Mouse (Mus musculus) ES-E14 (cell line): ENCODE results near the gene Ostn. TPM values are rescaled to one million over a fixed set of nuclear protein-coding genes. Genes with fewer than 3 reads are reported as not detected.

Experiments used
- DNase-seq: peaks from one replicate; pipeline ENCODE4 v3.0.0-alpha.2; 2013; ENCODE audit warnings: low read depth, low spot score
- H3K27ac ChIP-seq: 2 replicates; pipeline ENCODE4 v1.5.1; 2012; ENCODE audit warnings: low read depth, mild to moderate bottlenecking, low read length, moderate library complexity, mixed read lengths; ENCODE audit not compliant: poor library complexity, insufficient read depth, severe bottlenecking
- H3K36me3 ChIP-seq: 2 replicates; pipeline ENCODE4 v1.6.1; 2012; ENCODE audit warnings: mild to moderate bottlenecking, low read length, moderate library complexity, mixed read lengths; ENCODE audit not compliant: control insufficient read depth, poor library complexity, insufficient read depth, severe bottlenecking
- H3K4me1 ChIP-seq, 2 experiments: fragments of 150-350 bp in 1 of 2; sonication (generic) in 1 of 2; 2 replicates each; pipeline ENCODE4 v1.6.1; 2012; ENCODE audit warnings: low read length in 2 of 2, mild to moderate bottlenecking in 1 of 2, mixed read lengths in 1 of 2; ENCODE audit not compliant: control insufficient read depth in 2 of 2, insufficient read depth in 2 of 2, poor library complexity in 1 of 2
- H3K4me3 ChIP-seq, 2 experiments: fragments of 150-350 bp in 1 of 2; sonication (generic) in 1 of 2; 2 replicates each; pipeline ENCODE4 v1.5.1; 2012; ENCODE audit warnings: low read length in 2 of 2, low read depth in 1 of 2, mild to moderate bottlenecking in 1 of 2, mixed read lengths in 1 of 2; ENCODE audit not compliant: insufficient read depth in 1 of 2, poor library complexity in 1 of 2, severe bottlenecking in 1 of 2
- H3K9ac ChIP-seq: 2 replicates; pipeline ENCODE4 v1.6.1; 2012; ENCODE audit warnings: low read depth, mild to moderate bottlenecking, low read length, mixed read lengths; ENCODE audit not compliant: poor library complexity, insufficient read depth, severe bottlenecking
- H3K9me3 ChIP-seq: fragments of 150-350 bp; sonication (generic); 2 replicates; pipeline ENCODE4 v1.6.1; 2012; ENCODE audit warnings: low read depth, mild to moderate bottlenecking, low read length; ENCODE audit not compliant: control insufficient read depth, insufficient read depth
- CHD2 ChIP-seq: IDR thresholded peaks from 2 replicates; pipeline ENCODE4 v1.6.1; 2014; ENCODE audit warnings: mild to moderate bottlenecking, low read depth, low read length, inconsistent platforms
- HCFC1 ChIP-seq: IDR thresholded peaks from 2 replicates; pipeline ENCODE4 v1.6.1; 2012; ENCODE audit warnings: low read length, inconsistent platforms, borderline replicate concordance; ENCODE audit not compliant: insufficient read depth
- MAFK ChIP-seq: IDR thresholded peaks from 2 replicates; pipeline ENCODE4 v1.6.1; 2014; ENCODE audit warnings: mild to moderate bottlenecking, low read depth, low read length, inconsistent platforms; ENCODE audit not compliant: insufficient read depth
- ZC3H11A ChIP-seq: IDR thresholded peaks from 2 replicates; pipeline ENCODE4 v1.6.1; 2012; ENCODE audit warnings: low read depth, mild to moderate bottlenecking, inconsistent platforms, low read length, borderline replicate concordance
- ZNF384 ChIP-seq: IDR thresholded peaks from 2 replicates; pipeline ENCODE4 v1.6.1; 2012; ENCODE audit warnings: low read depth, low read length, inconsistent platforms
- in situ Hi-C, 2 experiments: fragments of 600-800 bp; cut with MboI; formaldehyde crosslinking; loops; one replicate each; pipeline ENCODE4 v1.15.1; 2025; ENCODE audit warnings: low sequenced_read_pairs in 2 of 2, inconsistent platforms in 1 of 2; ENCODE audit not compliant: unreplicated experiment in 2 of 2
- total RNA-seq: library from RNA; depleted of rRNA; stranded (reverse); fragments of 300-350 nt; gene quantifications from 2 replicates; pipeline ENCODE4 v1.2.3, GENCODE M21; 2012

The Ostn gene
- total RNA-seq, 1 experiment = not detected

GRCm38 (mm10) chr16:27349235-27349634 lies 41.9 kb downstream of the Ostn start:
- Histone ChIP-seq H3K36me3 (no peaks in the 10 kb centered on the region), H3K4me3 (no peak overlapping the region)

GRCm38 (mm10) chr16:27349878-27350532 lies 42.7 kb downstream of the Ostn start:
- TF ChIP-seq MAFK = no peak
- TF ChIP-seq ZC3H11A = no peak
- no peak for TF ChIP-seq ZNF384
- Histone ChIP-seq H3K27ac (no peak overlapping the region), H3K9me3 (no peaks in the 10 kb centered on the region), H3K4me3 (no peak overlapping the region), H3K9ac (no peak overlapping the region), H3K4me1 (no peaks in the 10 kb centered on the region), H3K36me3 (no peaks in the 10 kb centered on the region)
- in situ Hi-C loops = no loop called here
- DNase-seq = no peak

More at GRCm38 (mm10) chr16:27349235-27349634, 41.9 kb downstream of the Ostn start:
- Histone ChIP-seq H3K9ac (no peak overlapping the region), H3K4me1 (no peaks in the 10 kb centered on the region), H3K9me3 (no peaks in the 10 kb centered on the region), H3K27ac (no peak overlapping the region)
- in situ Hi-C loops = no loop called here
- TF ChIP-seq HCFC1 (no peak), MAFK (no peak), CHD2 (no peak), ZNF384 (no peak), ZC3H11A (no peak)
- no peak for DNase-seq

GRCm38 (mm10) chr16:27354464-27354863 lies 47.2 kb downstream of the Ostn start:
- H3K4me3 ChIP-seq = no peak overlapping the region
- TF ChIP-seq HCFC1 (no peak), MAFK (no peak), ZC3H11A (no peak), ZNF384 (no peak), CHD2 (no peak)
- H3K27ac ChIP-seq = no peak overlapping the region
- H3K9ac ChIP-seq = no peak overlapping the region
- no peaks in the 10 kb centered on the region for H3K36me3 ChIP-seq
- in situ Hi-C loops = no loop called here
- H3K4me1 ChIP-seq = no peaks in the 10 kb centered on the region
- no peaks in the 10 kb centered on the region for H3K9me3 ChIP-seq
- DNase-seq = no peak

GRCm38 (mm10) chr16:27360059-27360458 lies 52.8 kb downstream of the Ostn start:
- Histone ChIP-seq H3K27ac (no peak overlapping the region), H3K9me3 (no peaks in the 10 kb centered on the region), H3K4me1 (no peaks in the 10 kb centered on the region), H3K36me3 (no peaks in the 10 kb centered on the region), H3K4me3 (no peak overlapping the region), H3K9ac (no peak overlapping the region)
- no peak for DNase-seq
- in situ Hi-C loops = no loop called here
- TF ChIP-seq ZNF384 (no peak), ZC3H11A (no peak), CHD2 (no peak), MAFK (no peak), HCFC1 (no peak)

- Histone ChIP-seq H3K27ac (no peak within 1 kb of the TSS), H3K9me3 (no peaks in the 10 kb centered on the region), H3K4me1 (no peaks in the 10 kb centered on the region), H3K9ac (no peak within 1 kb of the TSS), H3K4me3 (no peak within 1 kb of the TSS), H3K36me3 (no peaks in the 10 kb centered on the region)
- in situ Hi-C loops = no loop called here
- TF ChIP-seq HCFC1 (no peak), ZNF384 (no peak), CHD2 (no peak), ZC3H11A (no peak), MAFK (no peak)
- no peak for DNase-seq
Observed at GRCm38 (mm10) chr16:27370191-27370590, 62.9 kb downstream of the Ostn start, which contains the start of gene Uts2b. Uts2b (minus strand) TSS chr16:27370239.
